Mouse (Mus musculus) common myeloid progenitor, adult 5-6 weeks (primary cell): ENCODE measurements around the gene Nagpa. TPM values are rescaled to one million over a fixed set of nuclear protein-coding genes. Genes with fewer than 3 reads are reported as not detected.
A peak's percentile ranks its signal among the peaks of the same experiment; 100 is the strongest.

Experiments used
- ATAC-seq: replicated peaks from 2 replicates; pipeline ENCODE4 v1.8.0; 2016; ENCODE audit warnings: low read depth, mild to moderate bottlenecking, moderate TSS enrichment, inconsistent platforms; ENCODE audit not compliant: poor library complexity, severe bottlenecking
- total RNA-seq: library from RNA; stranded (forward); fragments of 200-1000, 187-1606 nt; gene quantifications from 2 replicates; pipeline ENCODE4 v1.2.3, GENCODE M21; 2017

The Nagpa gene
- total RNA-seq, 1 experiment from 2014 or later: 36.0 TPM

GRCm38 (mm10) chr16:5203200-5203599 lies 612 bp downstream of the Nagpa start:
- peak; percentile 18 for ATAC-seq

DNA sequence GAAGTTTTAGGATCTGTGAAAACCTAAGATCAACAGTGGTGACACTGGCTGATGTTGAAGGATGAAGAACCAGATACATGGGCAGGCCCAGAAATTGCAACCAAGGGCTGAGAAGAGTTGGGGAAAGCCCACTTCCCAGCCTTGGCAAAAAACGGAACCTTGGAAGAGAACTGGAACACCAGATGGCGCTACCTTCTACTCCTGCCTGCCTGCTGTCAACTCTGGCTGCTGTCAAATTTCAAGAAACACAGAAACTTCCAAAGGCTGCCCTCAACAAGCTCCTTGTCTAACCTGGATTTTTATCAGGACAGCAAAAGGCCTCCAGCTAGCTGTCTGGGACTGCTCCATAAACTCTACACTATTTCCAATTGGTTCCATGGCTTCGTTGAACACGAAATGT lies 1.1 kb downstream of the Nagpa start:
- ATAC-seq: peak; percentile 66

- ATAC-seq: peak; percentile 87
Measured at GRCm38 (mm10) chr16:5195080-5195479, 8.7 kb downstream of the Nagpa start.

DNA sequence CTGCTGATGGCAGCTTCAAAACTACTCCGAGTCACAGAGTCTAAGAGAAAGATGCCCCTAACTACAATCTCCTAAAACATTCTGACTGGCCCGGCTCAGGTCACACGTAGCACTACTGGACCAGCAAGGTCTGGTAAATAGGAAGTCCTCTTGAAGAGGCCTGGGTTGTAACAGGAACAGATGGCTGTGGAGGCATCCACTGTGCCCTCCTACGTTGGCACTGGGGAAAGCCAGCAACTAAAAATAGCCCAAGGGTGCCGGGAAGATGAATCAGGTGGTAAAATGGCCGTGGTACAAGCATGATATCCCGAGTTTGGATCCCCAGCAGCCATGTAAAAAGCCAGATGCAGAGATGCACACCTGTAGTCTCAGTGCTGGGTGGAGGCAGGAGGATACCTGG lies 17.6 kb downstream of the Nagpa start:
- no peak for ATAC-seq

DNA sequence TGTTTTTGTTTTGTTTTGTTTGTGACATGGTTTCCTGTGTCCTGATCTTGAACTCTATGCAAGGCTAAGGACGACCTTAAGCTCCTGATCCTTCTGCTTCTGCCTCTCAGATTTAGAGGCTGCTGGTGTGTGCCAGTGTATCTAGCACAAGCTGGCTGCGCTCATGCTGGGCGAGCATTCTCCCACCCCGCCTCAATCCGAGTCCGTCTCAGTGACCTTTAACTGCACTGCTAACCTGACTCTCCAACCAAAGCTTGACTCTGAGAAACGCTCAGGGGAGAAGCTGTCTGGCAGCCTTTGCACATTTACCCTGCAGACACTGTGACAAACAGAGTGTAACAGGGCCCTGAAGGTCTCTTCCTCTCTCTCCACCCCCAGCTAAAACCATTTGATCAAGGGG lies 18.1 kb downstream of the Nagpa start:
- no peak for ATAC-seq

DNA sequence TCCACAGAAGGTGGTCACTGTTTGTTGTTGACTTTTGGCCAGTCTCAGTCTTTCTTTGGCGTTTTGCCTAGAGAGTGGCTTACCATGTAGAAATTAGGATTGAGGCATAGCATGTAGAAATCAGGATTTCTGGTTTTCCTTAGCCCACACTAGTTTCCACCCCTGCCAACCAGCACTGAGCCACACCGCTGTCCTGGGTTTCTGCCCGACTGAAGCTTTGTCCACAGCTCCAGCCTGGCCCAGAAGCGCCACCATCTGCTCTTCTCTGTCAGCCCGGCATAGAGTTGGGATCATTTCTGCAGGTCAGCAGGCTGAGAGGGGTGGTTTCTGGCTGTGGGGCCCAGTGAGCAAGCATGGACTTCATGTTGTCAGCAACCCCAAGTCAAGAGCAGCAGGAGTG lies 18.9 kb downstream of the Nagpa start:
- ATAC-seq: no peak

- no peak for ATAC-seq
Measured at GRCm38 (mm10) chr16:5184101-5184500, 19.7 kb downstream of the Nagpa start.

GRCm38 (mm10) chr16:5183310-5183975 lies 20.4 kb downstream of the Nagpa start:
- ATAC-seq: no peak

GRCm38 (mm10) chr16:5172636-5173035 lies 31.2 kb downstream of the Nagpa start:
- no peak for ATAC-seq

DNA sequence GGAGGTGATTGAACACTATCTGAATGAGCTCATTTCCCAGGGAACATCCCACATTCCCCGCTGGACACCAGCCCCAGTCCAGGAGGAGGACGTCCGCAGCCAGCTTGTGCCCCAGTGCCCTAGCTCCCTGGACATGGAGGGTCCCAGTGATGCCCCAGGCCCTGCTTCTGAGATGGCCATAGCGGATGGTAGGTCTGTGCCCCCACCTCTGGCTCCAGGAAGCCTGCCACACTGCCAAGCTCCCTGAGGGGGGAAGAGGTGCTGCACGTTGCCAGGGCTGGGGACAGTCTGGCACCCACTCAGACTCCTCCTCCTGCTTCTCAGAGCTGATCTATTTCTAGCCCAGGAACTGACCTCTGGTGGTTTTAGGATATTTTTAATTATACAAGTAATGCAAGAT lies 35.0 kb downstream of the Nagpa start:
- ATAC-seq: no peak

GRCm38 (mm10) chr16:5168038-5168437 lies 35.8 kb downstream of the Nagpa start:
- no peak for ATAC-seq

DNA sequence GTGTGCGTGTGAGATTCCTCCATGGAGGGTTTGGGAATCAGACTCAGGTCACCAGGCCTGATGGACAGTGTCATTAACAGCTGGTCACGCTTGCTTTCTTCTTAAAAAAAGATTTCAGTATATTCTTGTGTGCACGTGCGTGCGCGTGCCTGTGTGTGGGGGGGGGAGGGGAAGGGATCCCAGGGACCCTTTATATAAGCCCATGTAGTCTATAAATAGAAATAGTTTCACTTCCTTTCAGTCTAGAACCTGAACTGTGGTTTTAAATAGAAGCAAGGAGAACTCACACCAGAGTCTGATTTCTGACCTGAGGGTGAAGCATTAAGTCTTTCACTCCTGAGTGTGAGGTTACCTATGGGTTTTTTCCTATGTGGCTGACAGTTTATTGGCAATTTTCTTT lies 39.5 kb downstream of the Nagpa start:
- no peak for ATAC-seq

DNA sequence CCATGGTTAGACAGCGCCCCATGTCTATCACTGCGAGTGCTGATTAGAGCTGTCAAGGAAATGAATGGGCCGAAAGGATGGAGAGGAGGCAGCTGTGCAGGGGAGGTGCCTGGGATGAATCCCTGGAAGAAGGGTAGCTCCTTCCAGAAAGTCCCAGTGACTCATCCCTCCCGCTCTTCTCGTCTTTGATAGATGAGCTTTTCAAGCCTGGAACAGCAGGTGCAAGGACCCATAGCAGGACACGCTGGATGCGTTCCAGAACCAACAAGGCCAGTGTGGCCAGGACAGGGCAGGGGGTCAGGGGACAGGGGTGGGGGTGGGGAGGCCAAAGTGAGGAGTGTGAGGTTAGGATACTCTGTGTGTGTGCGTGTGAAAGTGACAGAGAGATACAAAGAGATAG lies 44.6 kb downstream of the Nagpa start:
- ATAC-seq: no peak

DNA sequence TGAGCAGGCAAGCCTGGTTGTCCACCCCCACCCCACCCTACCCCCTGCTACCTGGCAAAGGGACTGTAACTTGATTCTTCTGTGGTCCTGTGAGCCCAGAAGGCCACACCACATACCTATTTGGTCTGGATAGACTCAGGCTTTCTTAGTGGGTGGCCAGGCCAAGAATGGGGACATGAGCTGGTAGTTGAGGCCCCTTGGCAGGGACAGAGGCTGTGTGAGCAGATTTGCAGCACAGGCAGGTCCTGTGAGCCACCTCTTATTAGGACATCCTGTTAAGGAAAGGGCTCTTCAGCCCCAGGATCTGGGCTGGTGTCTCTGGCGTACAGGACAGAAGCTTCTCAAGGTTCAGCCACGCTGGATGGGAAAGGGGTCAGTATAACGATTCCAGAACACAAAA lies 46.7 kb downstream of the Nagpa start:
- ATAC-seq: no peak

DNA sequence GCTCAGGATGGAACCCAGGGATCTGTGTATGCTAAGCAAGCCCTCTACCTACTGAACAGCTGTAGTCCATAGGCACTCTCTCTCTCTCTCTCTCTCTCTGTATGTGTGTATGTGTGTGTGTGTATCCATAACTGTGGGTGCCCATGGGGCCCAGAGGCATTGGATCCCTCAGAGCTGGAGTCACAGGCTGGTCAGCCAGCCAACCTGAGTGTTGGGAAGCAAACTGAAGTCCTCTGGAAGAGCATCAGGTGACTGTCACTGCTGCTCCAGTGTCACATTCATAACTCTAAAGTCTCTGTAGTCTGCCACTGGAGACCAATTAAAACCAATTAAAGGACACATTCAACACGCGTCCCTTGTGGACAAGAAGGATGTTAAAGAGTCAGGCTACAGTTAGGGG lies 47.3 kb downstream of the Nagpa start:
- ATAC-seq: no peak

DNA sequence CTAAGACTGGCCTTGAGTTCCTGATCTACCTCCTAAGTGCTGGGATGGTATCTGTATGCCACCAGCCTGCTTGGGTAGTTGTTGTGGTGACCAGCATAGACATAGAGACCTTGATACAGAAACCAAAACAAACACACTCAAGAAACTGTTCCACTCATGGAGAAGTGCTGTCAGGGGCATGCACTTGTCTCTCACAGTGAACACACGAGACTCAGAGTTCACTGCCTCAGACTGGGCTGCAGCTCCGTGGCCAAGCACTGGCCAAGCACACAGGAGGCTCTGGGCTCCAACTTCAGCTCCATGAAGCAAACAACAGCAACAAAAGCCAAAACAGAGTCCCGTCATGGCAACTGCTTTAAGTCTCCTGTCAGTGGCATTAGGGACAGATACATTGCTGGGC lies 48.8 kb downstream of the Nagpa start:
- no peak for ATAC-seq

GRCm38 (mm10) chr16:5153299-5154026 lies 50.3 kb downstream of the Nagpa start:
- ATAC-seq: no peak

- ATAC-seq: no peak
Measured at GRCm38 (mm10) chr16:5150544-5150943, 53.3 kb downstream of the Nagpa start.

- no peak for ATAC-seq
Measured at GRCm38 (mm10) chr16:5147037-5147385, 56.8 kb downstream of the Nagpa start, which contains the start of gene Sec14l5. Gene Sec14l5, plus strand, starts transcription at chr16:5147109.

DNA sequence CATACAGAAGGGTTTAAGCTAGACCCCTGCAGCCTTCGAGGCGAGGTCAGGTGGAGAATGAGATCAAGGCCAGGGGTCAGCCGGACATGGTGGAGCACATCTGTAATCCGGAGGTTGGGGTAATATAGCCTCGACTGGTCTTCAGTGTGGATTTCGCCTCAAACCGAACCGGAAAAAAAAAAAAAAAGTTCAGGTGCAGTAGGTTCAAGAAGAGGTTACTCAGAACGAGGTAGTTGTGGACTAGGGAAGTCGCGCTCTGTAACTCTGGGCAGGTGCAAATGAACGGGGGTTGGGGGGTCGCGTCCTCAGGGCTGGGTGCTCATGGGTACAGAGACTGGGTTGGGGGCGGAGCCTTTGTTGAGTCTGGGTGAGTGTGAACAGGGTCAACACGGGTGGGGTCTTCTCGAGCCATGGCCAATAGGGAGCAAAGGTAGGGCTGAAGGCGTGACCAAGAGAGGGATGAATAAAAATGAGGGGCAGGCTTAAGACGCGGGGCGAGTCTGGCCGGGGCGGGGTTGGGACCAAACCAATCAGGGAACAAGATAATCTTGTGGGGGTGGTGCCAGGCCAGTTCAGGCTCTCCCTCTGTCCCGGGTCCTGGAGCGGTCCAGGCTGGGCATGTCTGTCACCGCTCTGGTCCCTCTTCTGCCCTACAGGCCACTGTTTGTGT lies 57.3 kb downstream of the Nagpa start:
- ATAC-seq: peak; percentile 91

GRCm38 (mm10) chr16:5145570-5145969 lies 58.2 kb downstream of the Nagpa start:
- peak; percentile 69 for ATAC-seq
